Mouse (Mus musculus) brown adipose tissue, adult 24 weeks (tissue): ENCODE data around the gene Gm21970. TPM values are rescaled to one million over a fixed set of nuclear protein-coding genes. Genes with fewer than 3 reads are reported as not detected.

ENCODE experiments used
- H3K27ac ChIP-seq: fragments of 200-500 bp; replicated peaks from 2 replicates; pipeline ENCODE4 v1.5.1; 2012; ENCODE audit warnings: low read depth, mild to moderate bottlenecking, low read length
- H3K4me1 ChIP-seq: fragments of 200-500 bp; 2 replicates; pipeline ENCODE4 v1.6.1; 2012; ENCODE audit warnings: low read length, mixed read lengths; ENCODE audit not compliant: control insufficient read depth, insufficient read depth, insufficient read length
- H3K4me3 ChIP-seq: fragments of 200-500 bp; 2 replicates; pipeline ENCODE4 v1.5.1; 2012; ENCODE audit warnings: low read depth, mild to moderate bottlenecking, low read length, moderate library complexity; ENCODE audit not compliant: insufficient read depth
- polyA plus RNA-seq: library from polyadenylated mRNA; stranded (reverse); fragments of >200 nt; gene quantifications from 2 replicates; pipeline ENCODE4 v1.2.4, GENCODE M21; 2012; ENCODE audit not compliant: missing spikeins, insufficient read depth, insufficient read length

Gene Gm21970
- polyA plus RNA-seq, 1 experiment = not detected

- Histone ChIP-seq H3K4me3 (peak overlapping the region; percentile 63), H3K27ac (no peak overlapping the region; the same call in 1 of the 2 replicates), H3K4me1 (peaks cover 25% of the 10 kb centered on the region)
Observed at GRCm38 (mm10) chr16:91465505-91466240, 74.2 kb downstream of the Gm21970 start.

DNA sequence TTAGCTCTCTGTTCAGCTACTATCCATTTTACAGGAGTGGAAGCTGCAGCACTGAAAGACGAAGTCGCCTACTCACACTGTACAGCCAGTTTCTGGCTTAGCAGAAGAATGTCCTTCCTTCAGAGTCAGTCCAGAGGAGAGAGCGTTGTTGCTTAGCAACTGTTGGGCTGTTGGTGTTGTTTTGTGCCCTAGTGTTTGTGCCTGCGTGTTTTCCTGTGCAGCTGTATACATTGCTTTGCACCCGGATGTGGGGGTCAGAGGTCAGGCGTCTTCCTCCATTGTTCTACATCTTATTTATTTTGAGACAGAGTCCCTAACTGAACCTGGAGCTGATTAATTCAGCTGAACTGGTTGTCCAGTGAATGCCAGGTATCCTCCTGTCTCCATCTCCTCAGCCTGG is 75.0 kb downstream of the Gm21970 start:
- H3K4me1 ChIP-seq = peaks cover 20% of the 10 kb centered on the region
- H3K4me3 ChIP-seq = no peak overlapping the region
- peak overlapping the region; percentile 52 for H3K27ac ChIP-seq

Other genes with a start within 250 kb of the Gm21970 start
- not detected in 2 replicates for gene Olig2, start 166.3 kb upstream of the Gm21970 start, polyA plus RNA-seq
- gene Olig1, start 121.9 kb upstream of the Gm21970 start, polyA plus RNA-seq = 0.63 and 2.3 TPM in 2 replicates
- 147 and 149 TPM in 2 replicates for gene Ifnar2, start 18.9 kb upstream of the Gm21970 start, polyA plus RNA-seq
- gene Il10rb, start 14.4 kb downstream of the Gm21970 start, polyA plus RNA-seq = 29.5 and 44.8 TPM in 2 replicates
- gene Ifnar1, start 93.5 kb downstream of the Gm21970 start, polyA plus RNA-seq = 18.2 and 19.6 TPM in 2 replicates
- gene Ifngr2, start 155.4 kb downstream of the Gm21970 start, polyA plus RNA-seq = 15.4 and 22.0 TPM in 2 replicates
- gene Tmem50b, start 206.1 kb downstream of the Gm21970 start, polyA plus RNA-seq = 71.4 and 79.6 TPM in 2 replicates
- gene Dnajc28, start 227.3 kb downstream of the Gm21970 start, polyA plus RNA-seq = 20.4 and 32.7 TPM in 2 replicates